Mouse (Mus musculus) lung, adult 2 months (tissue): ENCODE results near the gene Ina. TPM values are rescaled to one million over a fixed set of nuclear protein-coding genes. Genes with fewer than 3 reads are reported as not detected.

Experiments
- DNase-seq: peaks from one replicate; pipeline ENCODE4 v3.0.0; 2022
- H3K4me1 ChIP-seq: fragments of 200-500 bp; 2 replicates; pipeline ENCODE4 v1.6.1; 2011; ENCODE audit warnings: low read length; ENCODE audit not compliant: control insufficient read depth, insufficient read depth
- H3K4me3 ChIP-seq: fragments of 200-500 bp; replicated peaks from 2 replicates; pipeline ENCODE3; 2011; ENCODE audit warnings: low read depth, mild to moderate bottlenecking, control low read depth, low read length; ENCODE audit errors: extremely low read depth
- CTCF ChIP-seq: fragments of 200-500 bp; IDR thresholded peaks from 2 replicates; pipeline ENCODE4 v1.5.1; 2011; ENCODE audit warnings: mild to moderate bottlenecking, low read length, control low read depth; ENCODE audit not compliant: insufficient read depth
- POLR2A ChIP-seq: fragments of 200-500 bp; IDR thresholded peaks from 2 replicates; pipeline ENCODE4 v1.6.1; 2011; ENCODE audit warnings: low read depth, mild to moderate bottlenecking, control low read depth, low read length, borderline replicate concordance; ENCODE audit errors: extremely low read depth
- WGBS: fragments of 180-500 bp; shearing (Covaris S2); methylation state at CpG from one replicate; pipeline ENCODE4 v1.1.7; 2018; 5-methylcytosine and 5-hydroxymethylcytosine counted together
- polyA plus RNA-seq: library from polyadenylated mRNA; depleted of rRNA; stranded (reverse); fragments of >200 nt; gene quantifications from 2 replicates; pipeline ENCODE4 v1.2.3, GENCODE M21; 2012; rRNA removed

The Ina gene
- polyA plus RNA-seq, result 0.04 TPM in 1 of 2 replicates, not detected in the other

- DNase-seq, result peak; percentile 8
- peak within 1 kb of the TSS; percentile 19 for H3K4me3 ChIP-seq
- H3K4me1 ChIP-seq, result peaks cover 3% of the 10 kb centered on the region; the same call in 1 of the 2 replicates
- TF ChIP-seq CTCF (no peak), POLR2A (no peak)
- WGBS, result under 1% methylated on average over 122 of the region's 124 CpGs
Measured at GRCm38 (mm10) chr19:47014447-47015381, at the start of gene Ina, which contains the start of gene Nt5c2. Gene Ina, plus strand, starts transcription at chr19:47014698. Gene Nt5c2, minus strand, starts transcription at chr19:47015153.

- no peak for DNase-seq
- TF ChIP-seq POLR2A, result no peak
- no peak for TF ChIP-seq CTCF
- Histone ChIP-seq H3K4me1 (peaks cover 15% of the 10 kb centered on the region), H3K4me3 (no peak overlapping the region)
Measured at GRCm38 (mm10) chr19:46965496-46965895, 49.0 kb upstream of the Ina start.

GRCm38 (mm10) chr19:46966330-46966729 lies 48.2 kb upstream of the Ina start:
- no peak for DNase-seq
- TF ChIP-seq POLR2A (no peak), CTCF (no peak)
- Histone ChIP-seq H3K4me1 (peaks cover 10% of the 10 kb centered on the region), H3K4me3 (no peak overlapping the region)
- 77% methylated on average over 6 of the region's 6 CpGs for WGBS

- Histone ChIP-seq H3K4me3 (no peak overlapping the region), H3K4me1 (peaks cover 7% of the 10 kb centered on the region)
- no peak for DNase-seq
- 73% methylated on average over 4 of the region's 4 CpGs for WGBS
- TF ChIP-seq POLR2A, result no peak
- TF ChIP-seq CTCF, result no peak
Measured at GRCm38 (mm10) chr19:46967861-46968260, 46.6 kb upstream of the Ina start.

GRCm38 (mm10) chr19:46968833-46969232 lies 45.7 kb upstream of the Ina start:
- WGBS, result 71% methylated on average over 5 of the region's 5 CpGs
- no peak for DNase-seq
- Histone ChIP-seq H3K4me3 (no peak overlapping the region), H3K4me1 (peaks cover 3% of the 10 kb centered on the region; the same call in 1 of the 2 replicates)
- no peak for TF ChIP-seq CTCF

GRCm38 (mm10) chr19:46969286-46969985 lies 45.1 kb upstream of the Ina start:
- WGBS, result 43% methylated on average over 22 of the region's 22 CpGs
- no peak for DNase-seq
- TF ChIP-seq CTCF, result no peak
- TF ChIP-seq POLR2A, result no peak
- peaks cover 3% of the 10 kb centered on the region; the same call in 1 of the 2 replicates for H3K4me1 ChIP-seq
- H3K4me3 ChIP-seq, result no peak overlapping the region

- TF ChIP-seq CTCF, result no peak
- TF ChIP-seq POLR2A, result no peak
- no peak overlapping the region for H3K4me3 ChIP-seq
- WGBS, result 26% methylated on average over 13 of the region's 13 CpGs
- peak; percentile 56 for DNase-seq
- H3K4me1 ChIP-seq, result peaks cover 3% of the 10 kb centered on the region; the same call in 1 of the 2 replicates
Measured at GRCm38 (mm10) chr19:46970121-46970729, 44.3 kb upstream of the Ina start.

- TF ChIP-seq POLR2A (no peak), CTCF (no peak)
- no peak overlapping the region for H3K4me3 ChIP-seq
- 62% methylated on average over 8 of the region's 8 CpGs for WGBS
- H3K4me1 ChIP-seq, result peaks cover 3% of the 10 kb centered on the region; the same call in 1 of the 2 replicates
- no peak for DNase-seq
Measured at GRCm38 (mm10) chr19:46971051-46971689, 43.3 kb upstream of the Ina start.

- WGBS, result 79% methylated on average over 9 of the region's 9 CpGs
- H3K4me3 ChIP-seq, result no peak overlapping the region
- no peak for TF ChIP-seq POLR2A
- TF ChIP-seq CTCF, result no peak
- DNase-seq, result no peak
- H3K4me1 ChIP-seq, result peaks cover 3% of the 10 kb centered on the region; the same call in 1 of the 2 replicates
Measured at GRCm38 (mm10) chr19:46971712-46972111, 42.8 kb upstream of the Ina start.
